In genomic region chr2:6331324-6332137, GRCm38 (mm10) we compare ENCODE assay signal across 16 mouse cellular contexts. TPM values are rescaled to one million over a fixed set of nuclear protein-coding genes. Genes with fewer than 3 reads are reported as not detected.
DNase-seq lines count a peak whose midpoint lies in the region; ATAC-seq and TF ChIP-seq lines count a peak whose summit lies in the region.
"Had no signal": no experiment of that assay in that cellular context is flagged by ENCODE, and none has a peak within 500 bp of the region (broad histone marks: within the 10 kb centered on the region; RNA-seq: fewer than 3 reads in every experiment).

No protein-coding gene starts in this region.

- no peaks in the 10 kb centered on the region for H3K27me3 ChIP-seq in kidney, postnatal 0 days (ENCODE audit: insufficient read depth, low read length)
- no peaks in the 10 kb centered on the region for H3K27me3 ChIP-seq in neural tube, embryonic 15.5 days (replicated peaks)
- H3K27me3 ChIP-seq in forebrain, postnatal 0 days (ENCODE audit: insufficient read depth, low read length) = no peaks in the 10 kb centered on the region
- H3K27me3 ChIP-seq: CH12.LX; limb, embryonic 15.5 days; midbrain, embryonic 13.5 days had no signal

- no peak overlapping the region for H3K9ac ChIP-seq in kidney, postnatal 0 days (ENCODE audit: low read depth, low read length)
- H3K9ac ChIP-seq in neural tube, embryonic 15.5 days (replicated peaks) = no peak overlapping the region
- no peak overlapping the region for H3K9ac ChIP-seq in forebrain, postnatal 0 days
- H3K9ac ChIP-seq: limb, embryonic 15.5 days; midbrain, embryonic 13.5 days had no signal

- no peak for TF ChIP-seq CTCF in kidney, postnatal 0 days (IDR thresholded peaks at IDR 0.05; ENCODE audit: low read depth)
- no peak for TF ChIP-seq CTCF in forebrain, postnatal 0 days (IDR thresholded peaks at IDR 0.05; ENCODE audit: low read depth)

- no peaks in the 10 kb centered on the region for H3K9me3 ChIP-seq in kidney, postnatal 0 days (replicated peaks; ENCODE audit: low read length)
- H3K9me3 ChIP-seq in neural tube, embryonic 15.5 days (replicated peaks) = no peaks in the 10 kb centered on the region
- no peaks in the 10 kb centered on the region for H3K9me3 ChIP-seq in forebrain, postnatal 0 days (ENCODE audit: low read length)
- H3K9me3 ChIP-seq: limb, embryonic 15.5 days; midbrain, embryonic 13.5 days had no signal

- H3K4me1 ChIP-seq in kidney, postnatal 0 days (replicated peaks; ENCODE audit: insufficient read depth, low read length) = peaks cover 15% of the 10 kb centered on the region
- H3K4me1 ChIP-seq in neural tube, embryonic 15.5 days = peaks cover 9% of the 10 kb centered on the region; the same call in 1 of the 2 replicates
- no peaks in the 10 kb centered on the region for H3K4me1 ChIP-seq in forebrain, postnatal 0 days (ENCODE audit: insufficient read depth)

- DNase-seq in kidney, postnatal 0 days (ENCODE audit: low spot score) = peak; percentile 77
- no peak for DNase-seq in kidney, adult 11 months
- peak; percentile 62 for DNase-seq in c-Kit-positive CD71-positive TER-119-positive erythroid progenitor cells, embryonic 14.5 days (ENCODE audit: low spot score)
- DNase-seq in liver = peak; percentile 56
- no peak for DNase-seq in forebrain, postnatal 0 days
- no peak for DNase-seq in retina, postnatal 1 day
- DNase-seq in thymus, postnatal 25 days = no peak
- DNase-seq: cerebellum, postnatal 14 days; layer of hippocampus, postnatal 36 days; thymus, postnatal 4 days had no signal

- ATAC-seq in kidney, postnatal 0 days (replicated peaks; ENCODE audit: low FRiP score, low read depth) = peak; percentile 75
- no peak for ATAC-seq in neural tube, embryonic 15.5 days (ENCODE audit: low FRiP score)
- no peak for ATAC-seq in forebrain, postnatal 0 days
- ATAC-seq: hindbrain, embryonic 16.5 days; midbrain, embryonic 13.5 days had no signal

- peak overlapping the region; percentile 60 for H3K27ac ChIP-seq in kidney, postnatal 0 days
- peak overlapping the region; percentile 15; the same call in 1 of the 2 replicates for H3K27ac ChIP-seq in neural tube, embryonic 15.5 days (replicated peaks)
- no peak overlapping the region for H3K27ac ChIP-seq in forebrain, postnatal 0 days (ENCODE audit: low read depth, low read length)
- H3K27ac ChIP-seq: limb, embryonic 15.5 days; midbrain, embryonic 13.5 days had no signal

- no peak overlapping the region for H3K4me2 ChIP-seq in kidney, postnatal 0 days (ENCODE audit: low read length)
- H3K4me2 ChIP-seq in neural tube, embryonic 15.5 days = no peak overlapping the region
- H3K4me2 ChIP-seq in forebrain, postnatal 0 days (ENCODE audit: low read depth) = no peak overlapping the region
- H3K4me2 ChIP-seq: heart, embryonic 11.5 days; limb, embryonic 15.5 days; midbrain, embryonic 13.5 days had no signal

- WGBS in kidney, postnatal 0 days = 18% methylated on average over 7 of the region's 7 CpGs
- WGBS in neural tube, embryonic 15.5 days = 62% methylated on average over 7 of the region's 7 CpGs
- 81% methylated on average over 7 of the region's 7 CpGs for WGBS in forebrain, postnatal 0 days

- no peak overlapping the region for H3K4me3 ChIP-seq in kidney, postnatal 0 days (replicated peaks; ENCODE audit: low read depth, low read length)
- no peak overlapping the region for H3K4me3 ChIP-seq in neural tube, embryonic 15.5 days (replicated peaks)
- H3K4me3 ChIP-seq in forebrain, postnatal 0 days (ENCODE audit: low read depth, low read length) = no peak overlapping the region
- H3K4me3 ChIP-seq: limb, embryonic 15.5 days; midbrain, embryonic 13.5 days had no signal

- no peaks in the 10 kb centered on the region for H3K36me3 ChIP-seq in kidney, postnatal 0 days (ENCODE audit: insufficient read depth, low read length)
- no peaks in the 10 kb centered on the region for H3K36me3 ChIP-seq in neural tube, embryonic 15.5 days
- no peaks in the 10 kb centered on the region for H3K36me3 ChIP-seq in forebrain, postnatal 0 days (ENCODE audit: insufficient read depth)
- H3K36me3 ChIP-seq: limb, embryonic 15.5 days; midbrain, embryonic 13.5 days had no signal

RNA-seq across cellular contexts. Expression of gene Usp6nl, which starts 9.1 kb away (rescaled TPM):
- 8.8 and 9.8 TPM in 2 replicates for polyA plus RNA-seq in kidney, postnatal 0 days (2015; fragmentation: Nextera tagmentation; extraction: Ambion mirVana)
- polyA plus RNA-seq in neural tube, embryonic 15.5 days (2015; fragmentation: Nextera tagmentation; extraction: Ambion mirVana) = 6.5 TPM in 2 replicates
- 13.5 and 18.3 TPM in 2 replicates for total RNA-seq in forebrain, postnatal 0 days (2014; rRNA removed)
- 3.8 and 6.5 TPM in 2 replicates for polyA plus RNA-seq in forebrain, postnatal 0 days (2015; fragmentation: Nextera tagmentation; extraction: Ambion mirVana)

Comparison
In these comparisons a context has a peak if more than half of its experiments do, and no peak if none do; other contexts are left out.
1. DNase-seq: peak in kidney, postnatal 0 days (single experiment), c-Kit-positive CD71-positive TER-119-positive erythroid progenitor cells, embryonic 14.5 days (single experiment) and liver (single experiment); none in kidney, adult 11 months (single experiment), forebrain, postnatal 0 days (single experiment), retina, postnatal 1 day (single experiment) and thymus, postnatal 25 days (single experiment).